ENCODE assay signal across 15 mouse cellular contexts in genomic region chr4:148428544-148428943, GRCm38 (mm10).
"Had no signal": no experiment of that assay in that cellular context is flagged by ENCODE, and none has a peak within 500 bp of the region (broad histone marks: within the 10 kb centered on the region; RNA-seq: fewer than 3 reads in every experiment).

No protein-coding gene starts in this region.

- DNase-seq: kidney, adult 11 months; kidney, adult 9 months; kidney, postnatal 10 days; kidney, postnatal 4 days; lung, embryonic 14.5 days; lung, postnatal 10 days; lung, postnatal 4 days; right cerebral cortex, postnatal 14 days; thymus, adult 2 months; thymus, postnatal 36 days had no signal

- H3K4me2 ChIP-seq: lung, embryonic 14.5 days; stomach, embryonic 15.5 days had no signal

- ATAC-seq: hindbrain, postnatal 0 days had no signal

- H3K27ac ChIP-seq: hindbrain, postnatal 0 days; layer of hippocampus, adult 2 months; stomach, embryonic 15.5 days had no signal

- H3K36me3 ChIP-seq: stomach, embryonic 15.5 days had no signal

- H3K9ac ChIP-seq: lung, embryonic 14.5 days; stomach, embryonic 15.5 days had no signal

- H3K27me3 ChIP-seq: stomach, embryonic 15.5 days had no signal

- H3K4me3 ChIP-seq: layer of hippocampus, adult 2 months; limb, embryonic 10.5 days; megakaryocyte, embryonic 14.5 days; stomach, embryonic 15.5 days had no signal

- H3K4me1 ChIP-seq: stomach, embryonic 15.5 days had no signal

- H3K9me3 ChIP-seq: limb, embryonic 10.5 days; megakaryocyte, embryonic 14.5 days; stomach, embryonic 15.5 days had no signal
